Mouse (Mus musculus): ENCODE results near the gene Krt83. TPM values are rescaled to one million over a fixed set of nuclear protein-coding genes. Genes with fewer than 3 reads are reported as not detected.

Krt83 gene
- polyA plus RNA-seq, 1 experiment from 2014 or later, result not detected

GRCm38 (mm10) chr15:101438555-101438954 lies 52.8 kb downstream of the Krt83 start, which contains the start of gene Krt87:
TSS of gene Krt87 (minus strand) at chr15:101438804.
- WGBS, result 3% methylated on average over 34 of the region's 34 CpGs
- peak within 1 kb of the TSS; percentile 40; the same call in 1 of the 2 replicates for H3K9ac ChIP-seq
- no peak within 1 kb of the TSS for H3K27ac ChIP-seq (replicated peaks)
- peaks cover 5% of the 10 kb centered on the region for H3K4me1 ChIP-seq
- peaks cover 78% of the 10 kb centered on the region for H3K27me3 ChIP-seq (replicated peaks)
- ATAC-seq (ENCODE audit: extremely low read depth, insufficient number of reproducible peaks, low FRiP score, low TSS enrichment), result no peak
- H3K36me3 ChIP-seq, result no peaks in the 10 kb centered on the region
- peak within 1 kb of the TSS; percentile 35 for H3K4me3 ChIP-seq
- peak within 1 kb of the TSS; percentile 58 for H3K4me2 ChIP-seq
- H3K9me3 ChIP-seq, result no peaks in the 10 kb centered on the region

- H3K9me3 ChIP-seq, result no peaks in the 10 kb centered on the region
- ATAC-seq (ENCODE audit: extremely low read depth, insufficient number of reproducible peaks, low FRiP score, low TSS enrichment), result no peak
- no peak overlapping the region for H3K4me3 ChIP-seq
- 77% methylated on average over 7 of the region's 7 CpGs for WGBS
- no peak overlapping the region for H3K27ac ChIP-seq (replicated peaks)
- peaks cover 71% of the 10 kb centered on the region for H3K27me3 ChIP-seq (replicated peaks)
- H3K4me2 ChIP-seq, result no peak overlapping the region
- H3K36me3 ChIP-seq, result no peaks in the 10 kb centered on the region
- H3K9ac ChIP-seq, result no peak overlapping the region
- H3K4me1 ChIP-seq, result peaks cover 5% of the 10 kb centered on the region
These were observed 54.7 kb downstream of the Krt83 start for GRCm38 (mm10) chr15:101436611-101437010.

Other genes with a start within 250 kb of the Krt83 start
- gene Nr4a1, start 237.2 kb downstream of the Krt83 start, polyA plus RNA-seq (2015; fragmentation: Nextera tagmentation; extraction: Ambion mirVana), result 10.4 and 10.8 TPM in 2 replicates
- gene Atg101, start 207.2 kb downstream of the Krt83 start, polyA plus RNA-seq (2015; fragmentation: Nextera tagmentation; extraction: Ambion mirVana), result 50.6 and 56.1 TPM in 2 replicates
- gene 6030408B16Rik, start 198.3 kb downstream of the Krt83 start, polyA plus RNA-seq (2015; fragmentation: Nextera tagmentation; extraction: Ambion mirVana), result 2.4 and 3.0 TPM in 2 replicates
- gene Krt80, start 121.3 kb downstream of the Krt83 start, polyA plus RNA-seq (2015; fragmentation: Nextera tagmentation; extraction: Ambion mirVana), result 7.8 and 7.9 TPM in 2 replicates
- 20.6 and 26.7 TPM in 2 replicates for gene Krt7, start 80.5 kb downstream of the Krt83 start, polyA plus RNA-seq (2015; fragmentation: Nextera tagmentation; extraction: Ambion mirVana)
- gene Krt87, start 52.7 kb downstream of the Krt83 start, polyA plus RNA-seq (2015; fragmentation: Nextera tagmentation; extraction: Ambion mirVana), result 0.08 TPM in 1 of 2 replicates, not detected in the other
- not detected in 2 replicates for gene Krt88, start 43.8 kb downstream of the Krt83 start, polyA plus RNA-seq (2015; fragmentation: Nextera tagmentation; extraction: Ambion mirVana)
- not detected in 2 replicates for gene Krt81, start 27.8 kb downstream of the Krt83 start, polyA plus RNA-seq (2015; fragmentation: Nextera tagmentation; extraction: Ambion mirVana)
- not detected in 2 replicates for gene Krt86, start 18.0 kb downstream of the Krt83 start, polyA plus RNA-seq (2015; fragmentation: Nextera tagmentation; extraction: Ambion mirVana)
- gene Gm49425, start 25.7 kb upstream of the Krt83 start, polyA plus RNA-seq (2015; fragmentation: Nextera tagmentation; extraction: Ambion mirVana), result not detected in 2 replicates
- gene Krt84, start 41.3 kb upstream of the Krt83 start, polyA plus RNA-seq (2015; fragmentation: Nextera tagmentation; extraction: Ambion mirVana), result not detected in 2 replicates
- not detected in 2 replicates for gene Krt82, start 59.2 kb upstream of the Krt83 start, polyA plus RNA-seq (2015; fragmentation: Nextera tagmentation; extraction: Ambion mirVana)
- not detected in 2 replicates for gene Krt90, start 71.4 kb upstream of the Krt83 start, polyA plus RNA-seq (2015; fragmentation: Nextera tagmentation; extraction: Ambion mirVana)
- not detected in 2 replicates for gene Krt75, start 82.4 kb upstream of the Krt83 start, polyA plus RNA-seq (2015; fragmentation: Nextera tagmentation; extraction: Ambion mirVana)
- gene Gm5414, start 136.7 kb upstream of the Krt83 start, polyA plus RNA-seq (2015; fragmentation: Nextera tagmentation; extraction: Ambion mirVana), result not detected in 2 replicates
- not detected in 2 replicates for gene Gm5478, start 155.9 kb upstream of the Krt83 start, polyA plus RNA-seq (2015; fragmentation: Nextera tagmentation; extraction: Ambion mirVana)
- gene Krt6b, start 188.8 kb upstream of the Krt83 start, polyA plus RNA-seq (2015; fragmentation: Nextera tagmentation; extraction: Ambion mirVana), result not detected in 2 replicates
- not detected in 2 replicates for gene Krt6a, start 202.8 kb upstream of the Krt83 start, polyA plus RNA-seq (2015; fragmentation: Nextera tagmentation; extraction: Ambion mirVana)
- 0.59 and 3.6 TPM in 2 replicates for gene Krt5, start 221.4 kb upstream of the Krt83 start, polyA plus RNA-seq (2015; fragmentation: Nextera tagmentation; extraction: Ambion mirVana)